Mouse (Mus musculus) T-helper 2 cell (primary cell): ENCODE results near the gene Tfrc.

Experiments
- in situ Hi-C: fragments of 300-600 bp; cut with MboI, MseI; formaldehyde crosslinking; loops from one replicate; pipeline ENCODE4 v1.15.1; 2025; ENCODE audit warnings: high pct_unique_total_duplicates

Tfrc gene

DNA sequence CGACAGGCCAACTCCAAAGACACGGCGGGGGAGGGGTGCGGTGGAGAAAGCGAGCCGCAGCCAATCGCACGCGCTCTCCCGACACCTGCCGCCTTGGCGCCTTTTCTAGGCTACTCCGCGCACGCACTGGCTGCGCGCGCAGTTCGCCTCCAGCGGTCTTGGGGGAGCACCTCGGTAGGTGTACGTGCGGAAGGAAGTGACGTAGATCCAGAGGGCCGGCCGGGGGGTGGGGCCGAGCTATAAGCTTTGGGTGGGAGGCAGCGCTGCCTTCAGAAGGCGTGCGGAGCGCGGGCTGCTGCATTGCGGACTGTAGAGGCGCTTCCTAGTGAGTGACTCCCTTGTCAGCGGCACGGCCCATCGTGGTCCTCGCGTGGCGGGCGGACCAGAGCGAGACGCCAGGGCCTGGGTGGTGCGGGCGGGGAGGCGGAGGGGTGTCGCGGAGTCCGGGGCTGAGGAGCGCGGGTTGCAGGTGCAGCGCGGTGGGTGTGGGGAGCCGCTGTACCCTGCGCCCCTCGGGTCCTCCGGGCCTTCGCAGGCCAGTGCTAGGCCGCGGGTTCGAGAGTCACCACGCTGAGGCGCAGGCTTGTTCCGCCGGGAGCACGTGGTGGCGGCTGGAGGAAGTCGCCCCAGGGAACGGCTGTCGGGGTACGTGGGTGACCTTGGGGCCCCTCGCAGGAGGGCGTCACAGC lies at the start of gene Tfrc:
Gene Tfrc (plus strand): TSS at position 209 of the 689 bp plus-strand sequence.
- in situ Hi-C loops, result loop anchor here (5.0 kb wide), 1 partner anchor 97 kb away; no protein-coding TSS in a partner anchor

GRCm38 (mm10) chr16:32559493-32559892 lies 49.2 kb upstream of the Tfrc start:
- in situ Hi-C loops, result no loop called here

DNA sequence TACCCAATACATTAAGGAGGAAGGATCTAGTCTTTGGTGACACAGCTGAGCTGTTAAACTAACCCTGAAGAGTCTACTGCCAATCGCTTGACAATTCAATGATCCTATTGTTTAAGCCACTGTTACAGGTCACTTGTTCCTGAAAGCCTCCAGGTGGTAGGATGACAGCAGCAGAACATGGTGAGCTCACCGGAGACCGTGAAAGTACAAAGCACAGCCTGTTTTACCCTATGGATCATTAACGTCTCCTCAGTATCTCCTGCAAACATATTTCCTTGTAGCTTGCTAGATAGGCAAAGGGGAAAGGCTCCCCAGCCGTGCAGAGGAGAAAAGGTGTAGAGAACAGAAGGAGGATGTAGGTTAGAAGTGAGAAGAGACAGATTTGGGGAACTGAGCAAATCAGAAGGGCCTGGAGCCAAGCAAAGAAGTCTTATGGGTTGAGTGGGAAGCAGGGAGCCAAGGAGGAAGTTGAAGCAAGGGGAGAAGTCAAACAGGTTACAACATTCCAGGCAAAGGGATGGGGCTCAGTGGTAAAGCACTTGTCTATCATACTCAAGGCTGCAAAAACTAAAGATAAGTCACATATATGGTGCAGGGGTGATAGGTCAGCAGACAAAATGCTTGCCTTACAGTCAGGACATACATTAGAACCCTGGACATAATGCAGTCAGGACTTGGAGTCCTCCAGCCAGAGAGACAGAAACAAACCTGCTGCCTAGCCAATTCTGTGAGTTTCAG lies 45.5 kb upstream of the Tfrc start:
- in situ Hi-C loops, result no loop called here

- in situ Hi-C loops, result no loop called here
Observed at GRCm38 (mm10) chr16:32567282-32567681, 41.4 kb upstream of the Tfrc start.

DNA sequence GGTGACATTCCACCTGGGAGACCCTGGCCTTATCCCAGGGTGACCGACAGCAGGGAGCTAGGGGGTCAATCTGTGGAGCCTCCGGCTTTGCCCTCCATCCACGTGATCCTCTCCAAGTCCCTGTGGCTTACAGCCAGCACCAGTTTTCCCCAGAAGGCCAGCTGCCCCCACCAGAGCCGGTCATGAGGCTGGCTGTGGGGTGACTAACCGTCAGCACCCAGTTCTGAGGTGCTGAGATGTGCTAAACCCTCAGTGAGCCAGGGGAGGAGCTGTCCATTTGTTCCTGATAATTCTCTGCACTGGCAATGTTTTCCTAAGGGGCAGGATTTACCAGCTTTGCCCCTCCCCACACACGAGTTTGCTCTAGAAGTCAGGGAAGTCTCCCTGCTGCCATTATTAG lies 40.3 kb upstream of the Tfrc start:
- in situ Hi-C loops, result no loop called here

DNA sequence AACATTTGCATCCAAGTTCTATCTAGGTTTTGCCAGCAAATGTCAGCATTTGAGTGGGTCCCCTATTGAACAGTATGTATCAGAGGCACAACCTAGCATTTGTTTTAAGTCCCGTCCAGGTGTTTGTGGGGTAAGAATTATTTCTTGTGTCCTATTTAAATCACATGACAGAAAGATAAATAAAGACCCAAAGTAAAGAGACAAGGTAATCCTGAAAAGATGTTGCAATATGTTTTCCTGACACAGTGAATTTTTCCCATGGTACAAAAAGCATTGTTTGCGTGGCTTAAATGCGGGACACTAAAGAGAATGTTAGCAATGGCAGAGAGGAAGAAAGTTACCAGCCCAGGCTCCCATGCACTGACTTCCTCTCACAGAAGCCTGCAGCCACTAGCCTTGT lies 38.7 kb upstream of the Tfrc start:
- in situ Hi-C loops, result no loop called here

DNA sequence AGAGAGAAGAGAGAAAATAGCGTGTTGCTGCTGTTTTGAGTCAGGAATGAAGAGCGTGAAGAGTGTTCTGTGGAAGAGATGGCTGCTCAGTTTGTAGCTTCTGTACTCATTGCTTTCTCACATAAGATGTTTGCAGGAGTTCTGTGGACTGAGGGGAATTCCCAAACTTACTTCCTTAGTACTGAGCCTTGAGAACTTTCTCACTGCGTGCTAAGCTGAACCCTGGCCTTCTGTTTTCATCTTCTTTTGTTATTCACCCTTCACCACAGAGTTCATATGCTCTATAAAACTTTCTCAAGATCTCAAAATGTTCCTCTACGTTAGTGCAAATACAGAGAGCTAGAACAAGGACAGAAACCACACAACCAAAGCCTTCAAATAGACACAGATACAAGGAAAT lies 36.2 kb upstream of the Tfrc start:
- in situ Hi-C loops, result no loop called here

DNA sequence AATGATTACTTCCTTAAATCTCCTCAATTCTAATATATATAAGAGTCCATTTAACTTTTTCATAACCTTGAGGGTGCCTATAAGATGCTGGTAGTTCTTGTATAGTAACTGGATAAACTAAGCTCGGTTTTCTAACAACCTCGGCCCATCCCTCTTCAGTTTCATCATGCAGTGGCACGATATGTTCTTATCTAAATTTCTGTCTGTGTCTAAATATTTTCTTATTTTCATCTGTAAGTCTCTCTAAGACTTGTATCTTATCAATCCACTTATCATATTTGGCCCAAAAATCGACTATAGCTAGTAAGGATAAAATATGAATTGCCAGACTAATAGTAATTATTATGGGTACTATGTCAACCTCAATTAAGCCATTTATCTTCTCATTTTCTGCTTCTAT lies 22.2 kb upstream of the Tfrc start:
- in situ Hi-C loops, result no loop called here

GRCm38 (mm10) chr16:32588568-32588967 lies 20.2 kb upstream of the Tfrc start:
- in situ Hi-C loops, result no loop called here

- in situ Hi-C loops, result no loop called here
Observed at GRCm38 (mm10) chr16:32591521-32591920, 17.2 kb upstream of the Tfrc start.

DNA sequence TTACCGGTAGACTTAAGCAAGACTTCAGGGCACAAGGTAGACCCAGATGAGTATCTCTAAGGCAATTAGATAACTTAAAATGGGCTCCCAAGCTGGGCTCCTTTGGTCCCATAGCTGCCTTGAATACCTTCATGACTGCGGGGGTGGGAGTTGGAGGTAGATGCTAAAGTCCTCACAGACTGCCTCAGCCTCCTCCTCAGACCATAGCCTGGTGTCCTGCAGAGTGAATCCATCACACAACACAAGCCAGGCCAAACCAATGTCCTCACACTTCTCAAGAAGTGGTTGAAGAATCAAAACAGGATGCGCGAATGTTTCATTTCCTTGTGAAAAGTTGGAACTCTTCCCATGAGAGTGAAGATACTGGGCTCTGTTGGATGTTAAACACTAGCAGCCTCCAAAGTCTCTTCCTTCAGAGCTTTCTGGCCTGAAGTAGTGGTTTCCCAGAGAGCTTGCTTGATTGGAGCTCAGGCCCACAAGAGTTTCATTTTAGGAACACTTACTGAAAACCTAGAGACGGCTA lies 15.4 kb upstream of the Tfrc start:
- in situ Hi-C loops, result no loop called here

GRCm38 (mm10) chr16:32593916-32594315 lies 14.8 kb upstream of the Tfrc start:
- in situ Hi-C loops, result no loop called here

DNA sequence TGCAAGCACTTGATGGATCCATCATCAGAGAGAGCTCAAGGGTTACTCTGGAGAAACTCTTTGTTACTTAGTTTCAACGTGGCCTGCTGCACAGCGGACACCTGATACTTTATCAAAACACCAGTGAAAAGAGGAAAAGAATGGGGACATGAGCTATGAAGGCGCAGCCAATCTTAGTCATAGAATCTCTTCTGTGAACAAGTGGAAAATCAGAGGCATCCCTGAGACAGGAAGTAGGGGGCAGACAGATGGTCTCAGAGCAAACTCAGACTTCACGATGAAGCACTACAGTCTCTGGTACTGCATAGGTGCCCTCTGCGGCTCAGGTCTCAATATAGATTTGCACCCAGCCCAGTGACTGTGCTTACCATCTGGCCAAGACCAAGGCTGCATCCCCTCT lies 14.0 kb upstream of the Tfrc start:
- in situ Hi-C loops, result no loop called here

- in situ Hi-C loops, result no loop called here
Observed at GRCm38 (mm10) chr16:32595142-32595855, 13.4 kb upstream of the Tfrc start.

- in situ Hi-C loops, result no loop called here
Observed at GRCm38 (mm10) chr16:32597909-32598381, 10.8 kb upstream of the Tfrc start.

DNA sequence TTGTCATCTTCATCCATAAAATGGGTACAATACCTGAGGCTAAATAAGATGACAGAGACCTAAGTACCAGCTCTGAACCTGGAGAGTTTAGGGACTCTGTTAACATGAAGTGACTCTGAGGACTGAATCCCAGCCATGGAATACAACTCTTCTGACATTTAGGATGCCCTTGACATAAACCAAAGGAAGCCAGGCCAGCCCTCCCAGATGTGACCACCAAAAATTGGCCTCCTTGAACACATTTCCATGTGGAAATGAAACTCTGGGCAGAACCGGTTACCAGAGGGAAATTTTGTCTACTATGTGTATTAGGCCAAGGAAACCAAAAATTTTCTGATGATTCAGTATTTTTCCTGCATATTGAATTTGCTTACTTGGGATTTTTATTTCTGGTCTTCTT lies 9.6 kb upstream of the Tfrc start:
- in situ Hi-C loops, result no loop called here

DNA sequence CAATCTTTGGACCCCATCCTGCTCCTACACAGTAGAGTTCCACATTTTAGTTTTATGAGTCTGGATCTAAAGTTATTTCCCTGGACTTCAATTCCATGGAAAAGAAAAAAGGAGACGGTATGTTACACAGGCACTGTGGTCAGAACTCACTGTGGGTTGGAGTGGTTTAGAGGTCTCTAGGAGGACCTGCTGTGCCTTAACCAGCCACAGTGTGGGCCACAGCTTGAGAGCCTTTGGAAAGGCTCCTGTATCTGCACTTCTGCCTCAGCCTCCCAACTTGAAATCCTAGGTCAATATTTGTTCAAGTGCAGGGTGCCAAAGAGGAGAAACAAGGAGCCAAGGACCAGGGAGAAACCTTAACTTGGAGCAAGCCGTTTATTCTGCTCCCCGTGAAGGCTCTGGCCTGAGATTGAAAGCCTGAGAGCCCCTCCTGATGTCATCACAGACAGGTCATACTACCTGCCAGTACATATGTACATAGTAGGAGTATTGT lies 6.5 kb upstream of the Tfrc start:
- in situ Hi-C loops, result no loop called here

GRCm38 (mm10) chr16:32607562-32608343 lies 967 bp upstream of the Tfrc start:
- in situ Hi-C loops, result loop anchor here (5.0 kb wide), 1 partner anchor 95 kb away; no protein-coding TSS in a partner anchor

DNA sequence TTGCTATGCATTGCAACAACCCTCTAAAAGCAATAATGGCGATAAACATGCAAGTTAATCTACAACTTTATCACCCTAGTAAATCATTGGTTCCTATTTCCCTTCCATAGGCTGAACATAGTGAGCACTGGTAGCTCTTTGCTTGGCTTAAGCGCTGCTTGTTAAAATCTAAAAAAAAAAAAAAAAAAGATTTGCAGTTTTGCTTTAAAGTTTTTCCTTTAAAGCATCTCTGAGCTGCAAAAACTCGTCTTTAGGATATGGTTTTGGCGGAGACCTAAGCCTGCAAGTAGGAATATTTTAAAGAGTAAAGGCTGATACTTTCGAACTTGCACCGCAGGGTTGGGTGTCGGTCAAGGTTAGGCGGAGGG lies 392 bp upstream of the Tfrc start:
- in situ Hi-C loops, result loop anchor here (5.0 kb wide), 1 partner anchor 96 kb away; no protein-coding TSS in a partner anchor

DNA sequence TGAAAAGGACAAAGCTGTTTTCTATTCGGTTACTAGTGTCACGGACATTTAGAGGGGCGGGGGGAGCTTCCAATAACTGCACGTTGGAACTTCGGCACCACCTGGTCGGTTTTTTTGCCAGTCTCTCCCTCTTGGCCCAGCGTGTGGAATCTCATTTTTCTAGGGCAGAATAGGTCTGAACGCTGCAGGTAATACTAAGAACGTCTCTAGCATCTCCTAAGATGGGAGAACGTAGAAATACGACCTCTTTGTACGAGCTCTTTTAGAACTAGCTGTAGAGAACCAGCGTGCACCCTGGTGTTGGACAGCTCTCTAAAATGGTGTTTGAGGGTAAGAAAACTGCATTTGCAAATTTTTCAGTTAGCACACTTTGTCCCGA lies 670 bp downstream of the Tfrc start:
- in situ Hi-C loops, result loop anchor here (5.0 kb wide), 1 partner anchor 97 kb away; no protein-coding TSS in a partner anchor
